Mouse (Mus musculus): ENCODE measurements at regions not wholly inside any gene's neighbourhood (a gene's known extent, or its start where the extent isn't known, plus 50 kb on each side); places are given as distances from the start of the nearest gene placed in this dataset.
A peak's percentile ranks its signal among the peaks of the same experiment; 100 is the strongest.
"Not testable (repeated sequence)": the region's sequence is repeated elsewhere in the genome, so short reads cannot be mapped to it uniquely, and the experiment has no call there.

DNA sequence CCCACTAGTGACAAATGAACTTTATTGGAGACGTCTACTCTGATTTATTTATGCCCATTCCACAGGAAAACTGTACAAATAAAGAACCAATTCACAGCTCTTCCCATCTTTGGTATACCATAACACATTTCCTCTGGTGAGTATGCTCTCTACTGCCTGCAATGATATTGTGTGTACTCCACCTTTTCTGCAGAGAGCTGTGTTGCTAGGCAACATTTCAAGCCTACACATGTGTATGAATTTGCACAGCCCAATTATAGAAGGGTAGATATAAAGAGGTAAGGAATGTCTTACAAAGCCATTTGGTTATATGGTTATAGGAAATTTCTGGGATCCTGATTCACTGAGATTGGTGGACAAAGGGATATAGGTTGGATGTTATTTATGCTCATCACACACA lies 227.4 kb downstream of the 4931408C20Rik start:
- Histone ChIP-seq H3K27me3 (ENCODE audit: control insufficient read depth, insufficient read depth, low read length) (no peaks in the 10 kb centered on the region), H3K27ac (replicated peaks; ENCODE audit: low read depth, low read length) (no peak overlapping the region), H3K4me3 (ENCODE audit: low read depth, low read length) (no peak overlapping the region), H3K4me1 (ENCODE audit: control insufficient read depth, insufficient read depth, low read length) (no peaks in the 10 kb centered on the region), H3K36me3 (replicated peaks; ENCODE audit: control insufficient read depth, insufficient read depth, low read depth, low read length) (no peaks in the 10 kb centered on the region), H3K9me3 (replicated peaks; ENCODE audit: control insufficient read depth, low read length) (no peaks in the 10 kb centered on the region), H3K4me2 (ENCODE audit: low read depth, low read length) (no peak overlapping the region), H3K9ac (replicated peaks; ENCODE audit: low read length) (no peak overlapping the region)
- WGBS, result 83% methylated on average over 1 of the region's 1 CpGs
- no peak for ATAC-seq (replicated peaks; ENCODE audit: insufficient number of reproducible peaks, low FRiP score, low TSS enrichment, low read depth)
- no peak for DNase-seq (ENCODE audit: low spot score)

DNA sequence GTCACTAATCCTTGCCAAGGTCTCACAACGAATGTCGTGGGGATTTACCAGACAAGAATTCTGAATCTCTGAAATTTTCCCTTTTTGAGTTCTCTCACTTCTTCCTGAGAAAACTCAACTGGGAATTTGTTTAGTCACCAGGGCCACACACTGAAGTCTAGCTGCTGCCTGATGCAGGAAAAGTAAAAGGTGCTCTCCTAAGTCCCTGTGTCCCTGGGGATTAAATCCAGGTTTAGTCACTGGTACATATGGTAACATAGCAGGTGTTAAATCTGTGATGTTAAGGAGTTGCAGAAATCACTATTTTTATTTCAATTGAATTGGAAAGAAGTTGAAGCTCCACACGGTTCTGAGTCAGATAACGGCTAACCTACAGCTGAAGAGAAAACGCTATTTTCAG lies 260.9 kb downstream of the 4931408C20Rik start:
- H3K4me1 ChIP-seq (ENCODE audit: control insufficient read depth, insufficient read depth, low read length), result no peaks in the 10 kb centered on the region
- H3K9ac ChIP-seq (replicated peaks; ENCODE audit: low read length), result no peak overlapping the region
- H3K27ac ChIP-seq (replicated peaks; ENCODE audit: low read depth, low read length), result no peak overlapping the region
- 77% methylated on average over 5 of the region's 5 CpGs for WGBS
- H3K36me3 ChIP-seq (replicated peaks; ENCODE audit: control insufficient read depth, insufficient read depth, low read depth, low read length), result no peaks in the 10 kb centered on the region
- H3K4me2 ChIP-seq (ENCODE audit: low read depth, low read length), result no peak overlapping the region
- H3K27me3 ChIP-seq (ENCODE audit: control insufficient read depth, insufficient read depth, low read length), result no peaks in the 10 kb centered on the region
- no peak overlapping the region for H3K4me3 ChIP-seq (ENCODE audit: low read depth, low read length)
- no peak for ATAC-seq (replicated peaks; ENCODE audit: insufficient number of reproducible peaks, low FRiP score, low TSS enrichment, low read depth)
- DNase-seq (ENCODE audit: low spot score), result no peak
- no peaks in the 10 kb centered on the region for H3K9me3 ChIP-seq (replicated peaks; ENCODE audit: control insufficient read depth, low read length)

- DNase-seq (ENCODE audit: low spot score), result peak; percentile 1
- H3K36me3 ChIP-seq (replicated peaks; ENCODE audit: control insufficient read depth, insufficient read depth, low read depth, low read length), result no peaks in the 10 kb centered on the region
- H3K9ac ChIP-seq (replicated peaks; ENCODE audit: low read length), result no peak overlapping the region
- H3K4me3 ChIP-seq (ENCODE audit: low read depth, low read length), result no peak overlapping the region
- 32% methylated on average over 11 of the region's 11 CpGs for WGBS
- no peak for ATAC-seq (replicated peaks; ENCODE audit: insufficient number of reproducible peaks, low FRiP score, low TSS enrichment, low read depth)
- no peaks in the 10 kb centered on the region for H3K27me3 ChIP-seq (ENCODE audit: control insufficient read depth, insufficient read depth, low read length)
- no peaks in the 10 kb centered on the region for H3K9me3 ChIP-seq (replicated peaks; ENCODE audit: control insufficient read depth, low read length)
- no peak overlapping the region for H3K4me2 ChIP-seq (ENCODE audit: low read depth, low read length)
- no peaks in the 10 kb centered on the region for H3K4me1 ChIP-seq (ENCODE audit: control insufficient read depth, insufficient read depth, low read length)
- H3K27ac ChIP-seq (replicated peaks; ENCODE audit: low read depth, low read length), result no peak overlapping the region
Observed at GRCm38 (mm10) chr1:26387938-26388897, 299.0 kb downstream of the 4931408C20Rik start.

- H3K9ac ChIP-seq (replicated peaks; ENCODE audit: low read length), result no peak overlapping the region
- no peaks in the 10 kb centered on the region for H3K36me3 ChIP-seq (replicated peaks; ENCODE audit: control insufficient read depth, insufficient read depth, low read depth, low read length)
- H3K27me3 ChIP-seq (ENCODE audit: control insufficient read depth, insufficient read depth, low read length), result no peaks in the 10 kb centered on the region
- DNase-seq (ENCODE audit: low spot score) (no peak), ATAC-seq (replicated peaks; ENCODE audit: insufficient number of reproducible peaks, low FRiP score, low TSS enrichment, low read depth) (no peak)
- H3K9me3 ChIP-seq (replicated peaks; ENCODE audit: control insufficient read depth, low read length), result no peaks in the 10 kb centered on the region
- H3K4me2 ChIP-seq (ENCODE audit: low read depth, low read length), result no peak overlapping the region
- no peak overlapping the region for H3K4me3 ChIP-seq (ENCODE audit: low read depth, low read length)
- no peak overlapping the region for H3K27ac ChIP-seq (replicated peaks; ENCODE audit: low read depth, low read length)
- no peaks in the 10 kb centered on the region for H3K4me1 ChIP-seq (ENCODE audit: control insufficient read depth, insufficient read depth, low read length)
- WGBS, result 94% methylated on average over 4 of the region's 4 CpGs
Observed at GRCm38 (mm10) chr1:26340543-26340942, 346.7 kb downstream of the 4931408C20Rik start.

GRCm38 (mm10) chr1:26339876-26340275 lies 347.4 kb downstream of the 4931408C20Rik start:
- WGBS, result 94% methylated on average over 5 of the region's 5 CpGs
- H3K9me3 ChIP-seq (replicated peaks; ENCODE audit: control insufficient read depth, low read length); H3K4me1 ChIP-seq (ENCODE audit: control insufficient read depth, insufficient read depth, low read length); H3K4me2 ChIP-seq (ENCODE audit: low read depth, low read length); H3K27me3 ChIP-seq (ENCODE audit: control insufficient read depth, insufficient read depth, low read length); ATAC-seq (replicated peaks; ENCODE audit: insufficient number of reproducible peaks, low FRiP score, low TSS enrichment, low read depth); DNase-seq (ENCODE audit: low spot score); H3K27ac ChIP-seq (replicated peaks; ENCODE audit: low read depth, low read length); H3K4me3 ChIP-seq (ENCODE audit: low read depth, low read length); H3K9ac ChIP-seq (replicated peaks; ENCODE audit: low read length); H3K36me3 ChIP-seq (replicated peaks; ENCODE audit: control insufficient read depth, insufficient read depth, low read depth, low read length): not testable (repeated sequence)

- ATAC-seq (replicated peaks; ENCODE audit: insufficient number of reproducible peaks, low FRiP score, low TSS enrichment, low read depth) (no peak), DNase-seq (ENCODE audit: low spot score) (no peak)
- Histone ChIP-seq H3K4me2 (ENCODE audit: low read depth, low read length) (no peak overlapping the region), H3K27me3 (ENCODE audit: control insufficient read depth, insufficient read depth, low read length) (no peaks in the 10 kb centered on the region), H3K9ac (replicated peaks; ENCODE audit: low read length) (no peak overlapping the region), H3K4me1 (ENCODE audit: control insufficient read depth, insufficient read depth, low read length) (no peaks in the 10 kb centered on the region), H3K27ac (replicated peaks; ENCODE audit: low read depth, low read length) (no peak overlapping the region), H3K9me3 (replicated peaks; ENCODE audit: control insufficient read depth, low read length) (no peaks in the 10 kb centered on the region), H3K4me3 (ENCODE audit: low read depth, low read length) (no peak overlapping the region), H3K36me3 (replicated peaks; ENCODE audit: control insufficient read depth, insufficient read depth, low read depth, low read length) (no peaks in the 10 kb centered on the region)
- WGBS, result 85% methylated on average over 2 of the region's 2 CpGs
Observed at GRCm38 (mm10) chr1:26289582-26289981, 397.7 kb downstream of the 4931408C20Rik start.

GRCm38 (mm10) chr1:26282885-26283613 lies 404.2 kb downstream of the 4931408C20Rik start:
- H3K4me3 ChIP-seq (ENCODE audit: low read depth, low read length), result no peak overlapping the region
- H3K4me1 ChIP-seq (ENCODE audit: control insufficient read depth, insufficient read depth, low read length), result no peaks in the 10 kb centered on the region
- no peak overlapping the region for H3K4me2 ChIP-seq (ENCODE audit: low read depth, low read length)
- 68% methylated on average over 4 of the region's 4 CpGs for WGBS
- no peaks in the 10 kb centered on the region for H3K9me3 ChIP-seq (replicated peaks; ENCODE audit: control insufficient read depth, low read length)
- no peak overlapping the region for H3K27ac ChIP-seq (replicated peaks; ENCODE audit: low read depth, low read length)
- no peaks in the 10 kb centered on the region for H3K27me3 ChIP-seq (ENCODE audit: control insufficient read depth, insufficient read depth, low read length)
- no peak overlapping the region for H3K9ac ChIP-seq (replicated peaks; ENCODE audit: low read length)
- DNase-seq (ENCODE audit: low spot score), result no peak
- no peaks in the 10 kb centered on the region for H3K36me3 ChIP-seq (replicated peaks; ENCODE audit: control insufficient read depth, insufficient read depth, low read depth, low read length)
- ATAC-seq (replicated peaks; ENCODE audit: insufficient number of reproducible peaks, low FRiP score, low TSS enrichment, low read depth), result no peak

- H3K27ac ChIP-seq (replicated peaks; ENCODE audit: low read depth, low read length), result no peak overlapping the region
- no peak overlapping the region for H3K4me2 ChIP-seq (ENCODE audit: low read depth, low read length)
- no peaks in the 10 kb centered on the region for H3K27me3 ChIP-seq (ENCODE audit: control insufficient read depth, insufficient read depth, low read length)
- H3K9ac ChIP-seq (replicated peaks; ENCODE audit: low read length), result no peak overlapping the region
- no peak overlapping the region for H3K4me3 ChIP-seq (ENCODE audit: low read depth, low read length)
- no peaks in the 10 kb centered on the region for H3K36me3 ChIP-seq (replicated peaks; ENCODE audit: control insufficient read depth, insufficient read depth, low read depth, low read length)
- DNase-seq (ENCODE audit: low spot score), result no peak
- ATAC-seq (replicated peaks; ENCODE audit: insufficient number of reproducible peaks, low FRiP score, low TSS enrichment, low read depth), result no peak
- no peaks in the 10 kb centered on the region for H3K9me3 ChIP-seq (replicated peaks; ENCODE audit: control insufficient read depth, low read length)
- H3K4me1 ChIP-seq (ENCODE audit: control insufficient read depth, insufficient read depth, low read length), result no peaks in the 10 kb centered on the region
Observed at GRCm38 (mm10) chr1:26276606-26277005, 410.7 kb downstream of the 4931408C20Rik start.

Data from embryonic facial prominence, embryonic 11.5 days (tissue).